Mouse (Mus musculus) intestine, embryonic 15.5 days (tissue): ENCODE measurements around the gene Olfr205. TPM values are rescaled to one million over a fixed set of nuclear protein-coding genes. Genes with fewer than 3 reads are reported as not detected.
"Not testable (repeated sequence)": the region's sequence is repeated elsewhere in the genome, so short reads cannot be mapped to it uniquely, and the experiment has no call there.

ENCODE experiments used
- ATAC-seq: fragments of 200-750 bp; cut with Nextera tagmentation; 2 replicates; pipeline ENCODE4 v1.8.0; 2017; ENCODE audit warnings: moderate TSS enrichment, moderate library complexity
- H3K27ac ChIP-seq: fragments of 300-500 bp; sonication (generic); 2 replicates; pipeline ENCODE4 v1.5.1; 2015; ENCODE audit warnings: mild to moderate bottlenecking, inconsistent platforms
- H3K27me3 ChIP-seq: fragments of 300-500 bp; sonication (generic); replicated peaks from 2 replicates; pipeline ENCODE4 v1.6.1; 2015; ENCODE audit warnings: inconsistent platforms
- H3K36me3 ChIP-seq: fragments of 300-500 bp; sonication (generic); 2 replicates; pipeline ENCODE4 v1.6.1; 2015; ENCODE audit warnings: inconsistent platforms
- H3K4me1 ChIP-seq: fragments of 300-500 bp; sonication (generic); replicated peaks from 2 replicates; pipeline ENCODE4 v1.6.1; 2015; ENCODE audit warnings: inconsistent platforms
- H3K4me2 ChIP-seq: fragments of 300-500 bp; sonication (generic); replicated peaks from 2 replicates; pipeline ENCODE4 v1.6.1; 2015; ENCODE audit warnings: mild to moderate bottlenecking, inconsistent platforms
- H3K4me3 ChIP-seq: fragments of 300-500 bp; sonication (generic); replicated peaks from 2 replicates; pipeline ENCODE4 v1.5.1; 2015; ENCODE audit warnings: inconsistent platforms
- H3K9ac ChIP-seq: fragments of 300-500 bp; sonication (generic); 2 replicates; pipeline ENCODE4 v1.6.1; 2015; ENCODE audit warnings: inconsistent platforms
- H3K9me3 ChIP-seq: fragments of 300-500 bp; sonication (generic); 2 replicates; pipeline ENCODE4 v1.6.1; 2016; ENCODE audit warnings: inconsistent platforms
- WGBS: fragments of 180-500 bp; shearing (Covaris S2); methylation state at CpG from one replicate; pipeline ENCODE4 v1.1.7; 2015; 5-methylcytosine and 5-hydroxymethylcytosine counted together
- polyA plus RNA-seq: library from polyadenylated mRNA; unstranded; fragments of >200 nt; fragmentation: Nextera tagmentation; extraction: Ambion mirVana; gene quantifications from 2 replicates; pipeline ENCODE4 v1.2.1, GENCODE M21; 2015

Gene Olfr205
- polyA plus RNA-seq, result not detected in 2 replicates

DNA sequence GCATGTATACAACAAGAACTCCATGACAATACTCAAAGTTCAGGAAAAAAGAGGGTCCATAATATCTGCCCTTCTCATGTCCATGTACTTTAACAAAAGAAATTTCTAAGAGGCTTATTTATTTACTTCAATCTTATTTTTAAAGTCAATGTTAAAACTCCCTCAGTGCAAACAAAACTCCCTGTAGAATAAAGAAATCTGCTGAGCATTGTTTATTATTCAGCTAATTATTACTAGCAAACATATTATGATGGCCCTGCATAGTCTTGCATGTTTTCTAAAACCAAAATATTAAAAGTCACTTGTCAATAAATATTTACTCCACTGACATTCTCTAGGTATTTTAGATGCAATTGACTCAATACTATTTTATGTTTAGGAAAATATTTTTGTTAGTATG is at the start of gene Olfr205:
TSS of gene Olfr205 (minus strand) at position 101 of the 400 bp plus-strand sequence.
- H3K4me2 ChIP-seq, result no peak within 1 kb of the TSS
- no peak within 1 kb of the TSS for H3K4me3 ChIP-seq
- H3K9me3 ChIP-seq, result no peaks in the 10 kb centered on the region
- H3K27ac ChIP-seq, result no peak within 1 kb of the TSS
- H3K36me3 ChIP-seq, result no peaks in the 10 kb centered on the region
- H3K9ac ChIP-seq, result no peak within 1 kb of the TSS
- H3K27me3 ChIP-seq, result no peaks in the 10 kb centered on the region
- no peak for ATAC-seq
- H3K4me1 ChIP-seq, result no peaks in the 10 kb centered on the region

DNA sequence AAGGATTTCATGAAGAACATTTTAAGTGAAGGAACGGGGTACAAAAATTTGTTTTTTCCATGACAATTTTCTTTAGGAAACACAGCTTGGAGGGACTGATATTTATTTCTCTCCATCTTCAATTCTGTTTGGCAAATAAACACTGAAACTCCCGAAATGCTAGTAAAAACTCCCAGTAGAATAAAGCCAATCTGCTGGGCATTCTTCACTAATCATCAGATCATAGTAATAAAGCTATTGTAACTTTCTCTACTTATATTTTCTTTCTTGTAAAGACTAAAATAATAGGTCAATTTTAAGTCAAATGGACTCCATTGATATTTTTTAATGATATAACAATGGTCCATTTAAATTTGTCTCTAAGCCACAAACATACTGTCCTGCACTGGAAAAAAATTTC is 33.0 kb upstream of the Olfr205 start, which contains the start of gene Olfr209:
TSS of gene Olfr209 (minus strand) at position 101 of the 400 bp plus-strand sequence.
- Histone ChIP-seq H3K9me3 (no peaks in the 10 kb centered on the region), H3K36me3 (no peaks in the 10 kb centered on the region), H3K4me1 (no peaks in the 10 kb centered on the region), H3K9ac (no peak within 1 kb of the TSS), H3K4me2 (no peak within 1 kb of the TSS), H3K27ac (no peak within 1 kb of the TSS), H3K27me3 (no peaks in the 10 kb centered on the region), H3K4me3 (no peak within 1 kb of the TSS)
- no peak for ATAC-seq
- 76% methylated on average over 2 of the region's 2 CpGs for WGBS

DNA sequence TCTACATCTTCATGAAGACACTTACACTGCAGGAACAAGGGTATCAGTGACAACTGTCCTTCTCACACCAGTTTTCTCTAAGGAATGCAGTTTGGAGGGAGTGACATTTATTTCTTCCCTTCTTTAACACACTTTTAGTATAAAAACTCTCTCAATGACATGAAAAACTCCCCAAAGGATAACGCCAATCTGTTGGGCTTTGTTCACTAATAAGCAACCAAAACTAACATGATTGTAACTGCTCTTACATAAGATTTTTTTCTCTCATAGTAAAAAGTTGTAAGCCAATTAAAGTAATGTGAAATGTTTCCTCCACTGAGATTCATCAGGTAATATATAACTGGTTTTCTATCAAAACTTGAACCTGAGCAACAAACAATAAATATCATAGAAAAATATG is 18.2 kb upstream of the Olfr205 start, which contains the start of gene Olfr206:
TSS of gene Olfr206 (minus strand) at position 101 of the 400 bp plus-strand sequence.
- Histone ChIP-seq H3K27ac (no peak within 1 kb of the TSS), H3K4me3 (no peak within 1 kb of the TSS), H3K36me3 (no peaks in the 10 kb centered on the region), H3K9ac (no peak within 1 kb of the TSS), H3K4me1 (no peaks in the 10 kb centered on the region), H3K9me3 (no peaks in the 10 kb centered on the region), H3K4me2 (no peak within 1 kb of the TSS), H3K27me3 (no peaks in the 10 kb centered on the region)
- ATAC-seq, result no peak
- 90% methylated on average over 1 of the region's 1 CpGs for WGBS

DNA sequence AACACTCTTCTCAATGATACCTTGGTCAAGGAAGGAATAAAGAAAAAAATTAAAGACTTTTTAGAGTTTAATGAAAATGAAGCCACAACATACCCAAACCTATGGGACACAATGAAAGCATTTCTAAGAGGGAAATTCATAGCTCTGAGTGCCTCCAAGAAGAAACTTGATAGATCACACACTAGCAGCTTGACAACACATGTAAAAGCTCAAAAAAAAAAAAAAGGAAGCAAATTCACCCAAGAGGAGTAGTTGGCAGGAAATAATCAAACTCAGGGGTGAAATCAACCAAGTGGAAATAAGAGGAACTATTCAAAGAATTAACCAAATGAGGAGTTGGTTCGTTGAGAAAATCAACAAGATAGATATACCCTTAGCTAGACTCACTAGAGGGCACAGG is 7.7 kb downstream of the Olfr205 start:
- H3K9ac ChIP-seq, ATAC-seq, H3K27me3 ChIP-seq, H3K4me1 ChIP-seq, H3K4me3 ChIP-seq, H3K4me2 ChIP-seq, H3K9me3 ChIP-seq, H3K27ac ChIP-seq, H3K36me3 ChIP-seq: not testable (repeated sequence)
- WGBS, result 55% methylated on average over 1 of the region's 1 CpGs

DNA sequence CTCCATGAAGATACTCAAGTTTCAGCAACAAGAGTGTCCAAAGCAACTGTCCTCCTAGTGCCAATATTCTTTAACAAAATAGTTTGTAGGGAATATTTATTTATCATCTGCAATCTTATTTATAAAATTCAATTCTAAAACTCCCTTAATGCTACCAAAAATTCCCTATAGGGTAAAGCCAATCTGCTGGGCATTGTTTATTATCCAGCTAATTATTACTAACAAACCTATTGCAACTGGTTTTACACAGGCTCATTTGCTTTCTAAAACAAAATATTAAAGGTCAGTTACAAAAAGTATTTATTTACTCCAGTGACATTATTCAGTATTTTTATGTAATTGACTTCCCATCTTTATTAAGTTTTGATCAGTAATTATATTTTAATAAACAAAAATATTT is 12.8 kb downstream of the Olfr205 start, which contains the start of gene Olfr204:
TSS of gene Olfr204 (minus strand) at position 101 of the 400 bp plus-strand sequence.
- no peak for ATAC-seq
- H3K4me3 ChIP-seq, result no peak within 1 kb of the TSS
- no peak within 1 kb of the TSS for H3K4me2 ChIP-seq
- H3K27ac ChIP-seq, result no peak within 1 kb of the TSS
- no peaks in the 10 kb centered on the region for H3K36me3 ChIP-seq
- H3K9ac ChIP-seq, result no peak within 1 kb of the TSS
- H3K27me3 ChIP-seq, result no peaks in the 10 kb centered on the region
- no peaks in the 10 kb centered on the region for H3K4me1 ChIP-seq
- no peaks in the 10 kb centered on the region for H3K9me3 ChIP-seq

DNA sequence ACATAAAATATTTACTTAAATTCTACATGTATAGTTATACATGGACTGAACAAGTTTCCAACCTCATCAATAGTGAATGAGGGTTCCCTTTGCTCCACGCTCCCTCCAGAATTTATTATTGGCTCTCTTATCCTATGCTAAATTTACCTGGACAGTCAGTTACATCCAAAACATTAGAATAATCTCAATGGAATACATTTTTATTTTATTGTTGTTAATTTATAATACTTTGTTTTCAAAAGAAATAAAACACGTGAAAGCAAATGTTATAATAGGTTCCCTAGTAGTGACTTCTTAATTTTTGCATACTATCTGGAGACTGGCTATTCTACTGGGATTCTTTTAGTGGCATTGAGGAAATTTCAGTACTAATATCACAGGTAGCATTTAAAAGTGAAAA is 32.4 kb downstream of the Olfr205 start, which contains the start of gene Olfr203:
TSS of gene Olfr203 (plus strand) at position 301 of the 400 bp plus-strand sequence.
- Histone ChIP-seq H3K9ac (no peak within 1 kb of the TSS), H3K27ac (no peak within 1 kb of the TSS), H3K9me3 (no peaks in the 10 kb centered on the region), H3K4me3 (no peak within 1 kb of the TSS), H3K27me3 (no peaks in the 10 kb centered on the region), H3K36me3 (no peaks in the 10 kb centered on the region), H3K4me2 (no peak within 1 kb of the TSS), H3K4me1 (no peaks in the 10 kb centered on the region)
- no peak for ATAC-seq
- WGBS, result 90% methylated on average over 2 of the region's 2 CpGs

DNA sequence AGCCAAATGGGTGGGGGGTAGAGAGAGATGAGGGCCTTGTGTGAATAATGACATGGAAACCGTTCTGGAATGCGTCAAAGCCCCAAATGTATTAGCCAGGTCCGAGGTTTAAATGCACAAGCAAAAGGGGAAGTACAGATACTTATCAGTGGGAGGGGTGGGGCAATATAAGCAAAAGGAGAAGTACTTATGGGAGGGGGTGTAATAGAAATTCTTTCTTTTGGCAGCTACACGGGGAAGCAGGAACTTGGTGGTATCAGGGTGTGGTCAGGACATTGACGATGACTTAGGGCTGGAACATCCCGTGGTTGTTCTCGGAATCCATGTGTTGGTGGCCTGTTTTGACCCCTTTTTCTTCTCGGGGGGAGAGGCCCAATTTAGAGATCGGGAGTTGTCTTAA is 43.4 kb downstream of the Olfr205 start:
- H3K9me3 ChIP-seq, H3K27me3 ChIP-seq, H3K4me2 ChIP-seq, H3K36me3 ChIP-seq, H3K4me3 ChIP-seq, ATAC-seq, H3K9ac ChIP-seq, H3K4me1 ChIP-seq, H3K27ac ChIP-seq: not testable (repeated sequence)
- 77% methylated on average over 9 of the region's 9 CpGs for WGBS

DNA sequence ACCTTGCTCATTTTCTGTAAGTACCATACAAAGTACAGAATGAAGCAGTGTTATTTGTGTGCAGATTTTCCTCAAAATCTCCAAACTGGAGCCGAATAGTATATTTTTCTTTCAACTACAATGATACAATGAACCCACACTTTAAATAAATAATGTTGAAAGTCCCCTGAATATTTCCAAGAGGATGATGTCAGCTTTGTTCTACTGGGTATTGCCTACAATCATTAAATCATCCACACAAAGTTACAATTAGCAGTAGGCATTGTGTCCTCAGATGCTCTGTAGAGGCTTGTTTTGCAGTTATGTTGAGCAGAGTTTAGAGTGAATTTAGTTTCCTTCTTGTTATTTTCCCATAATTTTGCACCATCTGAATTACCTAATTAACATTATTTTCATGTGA is 44.2 kb downstream of the Olfr205 start, which contains the start of gene Olfr202:
TSS of gene Olfr202 (minus strand) at position 101 of the 400 bp plus-strand sequence.
- no peak within 1 kb of the TSS for H3K9ac ChIP-seq
- no peaks in the 10 kb centered on the region for H3K27me3 ChIP-seq
- H3K4me1 ChIP-seq, result no peaks in the 10 kb centered on the region
- 79% methylated on average over 1 of the region's 1 CpGs for WGBS
- H3K27ac ChIP-seq, result no peak within 1 kb of the TSS
- H3K4me2 ChIP-seq, result no peak within 1 kb of the TSS
- no peak within 1 kb of the TSS for H3K4me3 ChIP-seq
- ATAC-seq, result no peak
- H3K9me3 ChIP-seq, result no peaks in the 10 kb centered on the region
- no peaks in the 10 kb centered on the region for H3K36me3 ChIP-seq

DNA sequence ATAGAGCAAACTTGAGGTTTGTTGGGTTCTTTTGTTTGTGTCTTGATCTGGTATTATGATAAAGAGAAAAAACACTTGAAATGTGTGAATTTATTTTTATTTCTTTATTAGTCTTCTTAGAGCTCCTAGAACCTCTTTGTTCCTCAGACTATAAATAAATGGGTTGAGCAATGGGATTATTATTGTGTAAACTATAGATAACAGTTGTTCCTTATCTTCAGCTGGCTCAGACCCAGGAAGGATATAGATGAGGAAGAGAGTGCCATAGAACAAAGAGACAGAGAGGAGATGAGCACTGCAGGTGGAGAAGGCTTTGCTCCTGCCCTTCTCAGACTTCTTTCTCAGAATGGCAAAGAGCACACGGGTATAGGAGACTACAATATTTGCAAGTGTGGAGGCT is 47.5 kb downstream of the Olfr205 start:
- Histone ChIP-seq H3K27me3 (no peaks in the 10 kb centered on the region), H3K4me3 (no peak overlapping the region), H3K36me3 (no peaks in the 10 kb centered on the region), H3K9ac (no peak overlapping the region), H3K4me2 (no peak overlapping the region), H3K27ac (no peak overlapping the region), H3K4me1 (no peaks in the 10 kb centered on the region), H3K9me3 (no peaks in the 10 kb centered on the region)
- no peak for ATAC-seq
- 65% methylated on average over 1 of the region's 1 CpGs for WGBS

DNA sequence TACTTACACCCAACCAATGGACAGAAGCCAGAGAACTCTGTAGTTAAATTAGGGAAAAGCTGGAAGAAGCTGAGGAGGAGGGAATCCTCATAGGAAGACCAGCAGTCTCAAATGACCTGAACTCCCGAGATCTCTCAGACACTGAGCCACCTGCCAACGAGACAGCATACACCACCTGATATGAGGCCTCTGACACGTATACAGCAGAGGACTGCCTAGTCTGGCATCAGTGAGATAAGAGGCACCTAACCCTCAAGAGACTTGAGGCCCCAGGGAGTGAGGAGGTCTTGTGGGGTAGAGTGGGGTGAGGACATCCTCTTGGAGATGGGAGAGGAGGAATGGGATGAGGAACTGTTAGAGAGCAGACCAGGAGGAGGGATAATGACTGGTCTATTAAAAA is 50.4 kb downstream of the Olfr205 start:
- Histone ChIP-seq H3K27ac (no peak overlapping the region), H3K9me3 (no peaks in the 10 kb centered on the region), H3K9ac (no peak overlapping the region), H3K4me1 (no peaks in the 10 kb centered on the region), H3K36me3 (no peaks in the 10 kb centered on the region), H3K4me2 (no peak overlapping the region), H3K27me3 (no peaks in the 10 kb centered on the region), H3K4me3 (no peak overlapping the region)
- ATAC-seq, result no peak
- 64% methylated on average over 3 of the region's 3 CpGs for WGBS

Other genes starting within 250 kb of the Olfr205 start
- not detected in 2 replicates for gene Olfr191, start 241.3 kb downstream of the Olfr205 start, polyA plus RNA-seq
- gene Olfr193, start 219.3 kb downstream of the Olfr205 start, polyA plus RNA-seq, result not detected in 2 replicates
- gene Olfr194, start 210.1 kb downstream of the Olfr205 start, polyA plus RNA-seq, result not detected in 2 replicates
- not detected in 2 replicates for gene Olfr195, start 184.1 kb downstream of the Olfr205 start, polyA plus RNA-seq
- not detected in 2 replicates for gene Olfr196, start 160.7 kb downstream of the Olfr205 start, polyA plus RNA-seq
- not detected in 2 replicates for gene Olfr198, start 127.6 kb downstream of the Olfr205 start, polyA plus RNA-seq
- gene Olfr199, start 111.4 kb downstream of the Olfr205 start, polyA plus RNA-seq, result not detected in 2 replicates
- not detected in 2 replicates for gene Olfr201, start 58.5 kb downstream of the Olfr205 start, polyA plus RNA-seq
- gene Olfr202, start 44.3 kb downstream of the Olfr205 start, polyA plus RNA-seq, result not detected in 2 replicates
- not detected in 2 replicates for gene Olfr203, start 32.3 kb downstream of the Olfr205 start, polyA plus RNA-seq
- not detected in 2 replicates for gene Olfr204, start 12.9 kb downstream of the Olfr205 start, polyA plus RNA-seq
- gene Olfr206, start 18.1 kb upstream of the Olfr205 start, polyA plus RNA-seq, result not detected in 2 replicates
- gene Olfr209, start 32.9 kb upstream of the Olfr205 start, polyA plus RNA-seq, result not detected in 2 replicates
- 0.03 TPM in 1 of 2 replicates, not detected in the other for gene Gabrr3, start 76.2 kb upstream of the Olfr205 start, polyA plus RNA-seq
- gene Riox2, start 140.6 kb upstream of the Olfr205 start, polyA plus RNA-seq, result 34.1 and 35.8 TPM in 2 replicates